Mouse (Mus musculus): ENCODE measurements at regions not wholly inside any gene's neighbourhood (a gene's known extent, or its start where the extent isn't known, plus 50 kb on each side); places are given as distances from the start of the nearest gene placed in this dataset.

GRCm38 (mm10) chr3:97356647-97357046, 58.9 kb upstream of the Bcl9 start:
- intact Hi-C loops (cut with DNase I) = loop anchor here (10.0 kb wide), 1 partner anchor 242 kb away; no protein-coding TSS in a partner anchor
- no peak for DNase-seq (ENCODE audit: low spot score in 2 of 2)

GRCm38 (mm10) chr3:97355466-97355865, 57.7 kb upstream of the Bcl9 start:
- intact Hi-C loops (cut with DNase I) = loop anchor here (10.0 kb wide), 1 partner anchor 241 kb away; no protein-coding TSS in a partner anchor

GRCm38 (mm10) chr3:97353803-97354202, 56.1 kb upstream of the Bcl9 start:
- intact Hi-C loops (cut with DNase I) = loop anchor here (10.0 kb wide), 1 partner anchor 239 kb away; no protein-coding TSS in a partner anchor

More at GRCm38 (mm10) chr3:97355466-97355865, 57.7 kb upstream of the Bcl9 start:
- DNase-seq (ENCODE audit: low spot score in 2 of 2) = no peak

GRCm38 (mm10) chr3:97352031-97352430, 54.3 kb upstream of the Bcl9 start:
- intact Hi-C loops (cut with DNase I) = loop anchor here (10.0 kb wide), 1 partner anchor 237 kb away; no protein-coding TSS in a partner anchor
- DNase-seq (ENCODE audit: low spot score in 2 of 2) = no peak

More at GRCm38 (mm10) chr3:97353803-97354202, 56.1 kb upstream of the Bcl9 start:
- DNase-seq (ENCODE audit: low spot score in 2 of 2) = no peak

- DNase-seq (ENCODE audit: low spot score in 2 of 2) = no peak
- intact Hi-C loops (cut with DNase I) = loop anchor here (10.0 kb wide), 2 partner anchors 235 to 265 kb away; no protein-coding TSS in a partner anchor
Observed at GRCm38 (mm10) chr3:97349395-97349794, 51.7 kb upstream of the Bcl9 start.

All from left cerebral cortex, postnatal 25 days (tissue).